Mouse (Mus musculus) heart, postnatal 0 days (tissue): ENCODE data around the gene Abhd14a.

Experiments
- CTCF ChIP-seq: IDR thresholded peaks from 2 replicates; pipeline ENCODE4 v1.5.1; 2016; ENCODE audit warnings: antibody characterized with exemption, control low read depth, low read depth
- EP300 ChIP-seq: IDR thresholded peaks from 2 replicates; pipeline ENCODE4 v1.6.1; 2016; ENCODE audit warnings: antibody characterized with exemption, low read depth

DNA sequence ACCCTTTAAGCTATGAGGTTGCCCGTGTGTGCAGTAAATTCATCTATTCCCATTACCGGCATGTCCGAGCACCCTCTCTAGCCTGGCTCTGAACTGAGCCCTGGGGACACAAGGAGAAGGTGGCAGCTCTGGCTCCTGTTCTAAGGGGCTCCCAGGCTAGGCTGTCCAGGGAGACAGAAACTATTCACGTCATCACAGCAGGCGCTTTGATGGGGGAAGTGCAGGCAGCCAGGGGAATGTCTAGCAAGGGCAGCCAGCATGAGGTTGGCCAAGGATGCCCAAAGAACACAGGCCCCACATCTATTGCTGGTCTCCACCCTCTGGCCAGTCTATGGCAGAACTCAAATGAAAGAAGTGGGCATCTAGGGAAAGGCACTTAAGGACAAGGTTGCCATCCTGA lies 10.4 kb upstream of the Abhd14a start:
- TF ChIP-seq CTCF: no peak
- TF ChIP-seq EP300: no peak
